Mouse (Mus musculus): ENCODE data around the gene Cldn34c3. TPM values are rescaled to one million over a fixed set of nuclear protein-coding genes. Genes with fewer than 3 reads are reported as not detected.
"Not testable (repeated sequence)": the region's sequence is repeated elsewhere in the genome, so short reads cannot be mapped to it uniquely, and the experiment has no call there.

Cldn34c3 gene
- total RNA-seq (2021) (not detected), polyA plus RNA-seq (2012; rRNA removed) (not detected in 2 replicates)
- long read RNA-seq, result 0 reads

- DNase-seq, result not testable (repeated sequence)
These were observed at the start of gene Cldn34c3 for GRCm38 (mm10) chrX:123793365-123793764. TSS of gene Cldn34c3 (plus strand) at chrX:123793665.

Other genes starting within 250 kb of the Cldn34c3 start
- 1 to 10 TPM in 1 of 2 experiments, not detected in 1; 4.0 TPM for gene Cldn34c2, start 212.0 kb upstream of the Cldn34c3 start, total RNA-seq (2021)
- gene Cldn34c2, start 212.0 kb upstream of the Cldn34c3 start, polyA plus RNA-seq (2012; rRNA removed), result not detected in 2 replicates
- gene Gm17467, start 88.9 kb upstream of the Cldn34c3 start, total RNA-seq (2021), result not detected
- not detected in 2 replicates for gene Gm17467, start 88.9 kb upstream of the Cldn34c3 start, polyA plus RNA-seq (2012; rRNA removed)